Mouse (Mus musculus) right cerebral cortex, postnatal 36 days (tissue): ENCODE results near the gene Hspa1a.
"Not testable (repeated sequence)": the region's sequence is repeated elsewhere in the genome, so short reads cannot be mapped to it uniquely, and the experiment has no call there.

ENCODE experiments used
- DNase-seq, 2 experiments: peaks; one replicate each; pipeline ENCODE4 v3.0.0; 2022; ENCODE audit warnings: low spot score in 2 of 2, mixed read lengths in 1 of 2

Hspa1a gene

DNA sequence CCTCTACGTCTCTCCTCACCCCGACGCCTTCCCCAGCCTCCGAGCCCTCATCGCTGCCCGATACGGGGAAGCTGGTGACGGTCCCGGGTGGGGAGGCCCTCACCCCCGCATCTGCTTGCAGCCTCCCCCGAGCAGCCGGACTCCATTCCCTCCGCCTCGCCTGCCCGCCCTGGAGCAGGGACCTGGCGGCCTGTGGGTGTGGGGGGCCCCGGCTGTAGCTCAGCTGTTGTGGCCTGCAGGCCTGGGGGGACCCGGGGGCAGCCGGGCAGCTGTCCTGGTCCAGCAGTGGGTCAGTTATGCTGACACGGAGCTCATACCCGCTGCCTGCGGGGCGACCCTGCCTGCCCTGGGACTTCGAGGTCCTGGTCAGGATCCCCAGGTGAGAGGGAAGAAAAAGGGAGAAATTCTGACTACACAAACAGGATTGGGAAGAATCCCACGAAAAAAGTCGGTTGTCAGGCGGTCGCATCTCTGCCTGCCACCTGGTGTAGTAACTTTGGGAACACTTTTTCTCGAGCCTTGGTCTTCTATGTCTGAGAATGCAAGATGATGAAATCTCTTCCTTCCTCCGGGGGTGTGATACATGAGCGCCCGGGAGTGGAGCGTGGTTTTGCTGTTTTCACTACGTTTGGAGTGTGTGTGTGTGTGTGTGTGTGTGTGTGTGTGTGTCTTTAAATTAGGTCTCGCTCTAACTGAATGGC, 29.6 kb upstream of the Hspa1a start:
- DNase-seq = peak in 1 of 2 experiments; percentile 21

DNA sequence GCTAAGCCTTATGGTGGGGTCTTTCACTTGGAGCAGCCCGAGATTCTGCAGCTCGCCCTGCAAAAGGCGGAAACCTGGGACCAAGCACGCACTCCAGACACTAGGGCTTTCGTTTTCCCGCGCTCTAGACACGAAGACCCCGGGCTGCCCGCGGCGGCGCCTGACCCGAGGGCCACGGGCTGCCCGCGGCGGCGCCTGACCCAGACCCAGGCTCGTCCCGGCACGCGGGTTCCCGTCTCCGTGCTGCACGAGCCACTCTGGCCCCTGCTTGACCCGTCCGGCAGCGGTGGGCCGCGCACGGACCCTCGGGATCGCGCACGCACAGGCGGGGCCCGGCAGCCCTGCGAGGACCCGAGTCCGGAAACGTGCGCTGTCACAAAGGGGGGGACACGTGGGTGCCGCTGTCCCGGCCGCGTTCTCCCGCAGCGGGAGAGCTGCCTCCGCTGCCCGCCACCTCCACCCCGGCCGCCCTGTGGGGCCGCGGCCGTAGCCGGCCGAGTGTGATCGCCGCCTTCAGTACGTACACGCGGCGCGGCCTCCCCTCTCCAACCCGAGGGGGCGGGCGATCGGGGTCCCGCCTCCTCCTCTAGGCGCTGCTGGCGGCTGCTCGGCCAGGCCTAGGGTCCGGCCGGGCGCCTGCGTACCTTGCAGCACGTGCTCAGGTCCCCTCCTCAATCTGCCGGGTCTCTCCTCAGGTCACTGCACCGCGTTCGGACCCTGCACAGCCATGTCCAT, 28.9 kb upstream of the Hspa1a start, which contains the start of gene Vars:
Gene Vars, plus strand, starts transcription at position 271 of the 735 bp plus-strand sequence.
- DNase-seq = peak; percentile 61 to 73

DNA sequence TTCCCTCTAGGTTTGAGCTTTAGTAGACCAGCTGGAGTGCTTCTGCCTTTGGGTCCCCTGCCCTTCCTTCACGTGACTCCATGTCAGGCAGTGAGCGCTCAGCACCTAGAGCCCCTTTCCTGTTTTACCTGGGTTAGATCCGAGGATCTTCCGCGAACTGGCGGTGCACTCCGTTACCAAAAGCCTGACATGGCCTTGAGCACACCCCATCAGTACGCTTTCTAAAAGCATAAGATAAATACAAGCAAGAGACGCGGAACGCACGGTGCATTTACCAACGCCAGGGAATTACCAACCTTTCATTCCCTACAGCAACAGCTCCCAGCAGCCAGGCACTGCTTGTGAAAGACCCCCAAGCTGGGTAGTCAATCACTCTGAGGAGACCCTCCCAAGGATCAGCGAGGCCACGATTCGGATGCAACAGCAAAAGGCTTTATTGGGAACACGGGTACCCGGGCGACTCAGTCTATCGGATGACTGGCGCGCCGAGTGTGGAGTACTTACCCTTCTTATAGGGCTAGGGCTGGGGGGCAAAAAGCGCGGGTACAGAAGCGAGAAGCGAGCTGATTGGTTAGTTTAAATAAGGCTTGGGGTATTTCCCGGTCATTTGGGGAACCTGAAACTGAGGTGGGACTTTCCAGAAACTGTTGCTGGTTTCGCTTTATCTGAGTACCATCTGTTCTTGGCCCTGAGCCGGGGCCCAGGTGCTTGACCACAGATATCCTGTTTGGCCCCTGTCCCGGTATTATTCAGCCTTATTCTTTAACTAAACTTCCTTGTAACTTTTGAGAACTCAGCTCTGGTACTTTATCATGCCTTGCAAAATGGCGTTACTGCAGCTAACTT, 28.1 kb upstream of the Hspa1a start:
- not testable (repeated sequence) for DNase-seq

DNA sequence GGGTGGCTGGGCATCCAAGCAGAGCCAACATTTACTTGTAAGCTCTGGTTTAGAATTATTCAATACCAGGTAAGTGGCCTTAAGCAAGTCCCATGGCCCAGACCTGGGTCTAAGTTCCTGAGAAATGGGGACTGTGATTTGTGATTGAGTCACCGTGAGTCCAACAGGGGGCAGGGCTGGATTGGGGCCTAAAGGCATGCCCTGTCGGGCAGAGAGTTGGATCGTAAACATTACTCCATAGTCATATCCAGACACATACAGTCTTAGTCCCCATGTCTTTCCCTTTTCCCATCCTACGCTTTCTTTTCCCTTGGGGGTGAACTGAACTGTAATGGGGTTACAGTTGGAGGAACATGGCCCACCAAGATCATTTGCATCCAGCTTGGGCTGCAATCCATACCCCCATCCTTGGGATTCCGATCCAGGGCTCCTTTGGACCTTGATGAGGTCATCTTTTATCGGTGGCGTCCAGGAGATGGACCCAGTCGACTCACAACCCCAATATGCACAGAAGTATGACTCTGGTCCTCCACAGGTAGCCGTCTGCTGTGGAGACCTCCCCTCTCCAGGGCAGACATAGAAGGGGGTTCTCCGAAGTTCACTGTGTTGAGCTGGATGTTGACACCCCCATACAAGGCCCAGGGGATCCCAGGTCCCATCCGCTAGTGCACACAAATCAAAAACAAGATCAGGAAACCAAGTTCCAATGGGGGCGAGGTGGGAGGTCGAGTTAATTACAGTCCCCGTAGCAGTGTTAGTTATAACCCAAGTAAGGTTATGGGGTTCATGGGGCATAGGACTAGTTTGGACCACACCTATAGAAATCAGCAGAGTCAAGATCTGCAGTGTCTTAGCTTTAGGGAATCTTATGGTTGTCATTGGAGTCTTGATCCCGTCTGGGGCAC, 26.8 kb upstream of the Hspa1a start:
- DNase-seq = no peak

- no peak for DNase-seq
These were observed 25.2 kb upstream of the Hspa1a start for GRCm38 (mm10) chr17:34997142-34997483.

DNA sequence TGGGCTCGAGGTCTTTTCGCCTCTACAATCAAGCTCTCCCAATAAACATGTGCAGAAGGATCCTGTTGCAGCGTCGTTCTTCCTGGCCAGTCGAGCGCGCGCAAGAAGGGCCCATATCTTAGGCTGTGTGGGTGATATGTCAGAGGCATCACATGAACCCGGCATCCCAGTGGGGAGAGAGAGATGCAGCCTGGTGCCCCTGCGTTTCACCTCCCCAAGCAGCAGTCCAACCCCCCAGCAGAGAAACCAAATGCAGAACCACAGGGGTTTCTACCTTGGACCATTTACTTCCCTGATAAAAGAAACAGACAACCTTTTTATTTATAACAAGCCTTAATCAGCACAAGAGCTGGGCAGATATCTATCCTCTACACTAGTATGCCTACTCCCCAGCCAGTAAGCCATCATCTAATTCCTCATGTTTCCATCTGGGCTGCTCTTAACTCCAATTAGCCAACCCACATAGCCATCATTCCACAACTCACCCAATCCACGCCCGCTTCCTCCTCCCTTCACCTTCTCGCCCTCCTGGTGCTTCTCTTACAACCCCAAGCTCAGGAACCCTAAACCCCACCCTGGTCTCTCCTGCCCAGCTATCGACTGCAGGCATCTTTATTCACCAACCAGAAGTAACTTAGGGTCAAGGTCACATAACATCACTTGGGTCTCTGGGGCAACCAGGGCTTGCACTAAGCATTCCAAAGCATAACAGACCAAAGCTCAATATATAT, 24.6 kb upstream of the Hspa1a start:
- DNase-seq = no peak

DNA sequence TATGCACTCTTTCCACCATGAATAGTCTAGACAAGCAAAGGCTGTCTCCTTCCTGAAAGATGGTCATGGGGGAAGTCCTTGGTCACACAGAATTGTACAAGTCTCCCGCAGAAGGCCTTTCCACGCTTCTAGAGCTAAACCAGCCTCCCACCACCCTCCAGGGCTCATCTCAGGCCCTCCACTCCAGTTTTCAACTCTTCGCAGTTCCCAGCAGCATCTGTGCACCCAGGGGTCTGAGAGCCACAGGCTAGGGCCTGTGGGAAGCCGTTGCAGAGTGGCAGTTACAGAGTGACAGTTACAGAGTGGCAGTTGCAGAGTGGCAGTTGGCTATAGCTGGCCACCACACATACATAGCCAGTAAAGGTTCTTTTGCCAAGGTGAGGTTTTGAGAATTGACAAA, 24.0 kb upstream of the Hspa1a start:
- not testable (repeated sequence) for DNase-seq

DNA sequence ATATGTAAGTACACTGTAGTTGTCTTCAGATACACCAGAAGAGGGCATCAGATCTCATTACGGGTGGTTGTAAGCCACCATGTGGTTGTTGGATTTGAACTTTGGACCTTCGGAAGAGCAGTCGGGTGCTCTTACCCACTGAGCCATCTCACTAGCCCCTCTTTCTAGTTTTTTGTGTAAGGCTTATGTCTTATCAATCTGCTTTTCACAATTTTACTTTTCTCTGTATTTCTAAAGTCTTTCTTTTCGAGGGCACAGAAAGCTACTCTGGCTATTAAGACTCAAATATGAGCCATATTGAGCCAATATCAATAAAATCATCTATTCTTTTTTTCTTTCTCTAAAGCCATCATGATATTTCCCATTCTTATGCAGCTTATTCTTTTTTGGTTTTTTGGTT, 23.2 kb upstream of the Hspa1a start:
- DNase-seq = not testable (repeated sequence)

DNA sequence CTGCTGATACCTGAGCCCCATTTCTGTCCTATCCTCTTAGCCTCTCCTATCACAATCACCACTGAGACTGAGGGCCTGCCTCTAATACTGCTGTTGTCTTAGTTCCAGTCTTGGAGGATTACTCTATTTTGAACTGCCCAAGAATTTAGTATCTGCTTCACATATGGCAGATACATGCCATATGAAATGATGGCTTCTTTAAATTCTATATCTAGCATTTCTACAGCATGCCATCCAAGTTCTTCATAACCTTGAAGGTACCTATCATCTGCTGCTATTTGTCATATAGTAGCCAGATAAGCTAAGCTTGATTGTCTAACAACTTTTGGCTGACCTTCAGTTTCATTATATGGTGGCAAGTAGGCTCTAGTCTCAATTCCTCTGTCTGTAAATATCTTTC, 22.8 kb upstream of the Hspa1a start:
- no peak for DNase-seq

- DNase-seq = no peak
These were observed 12.3 kb upstream of the Hspa1a start for GRCm38 (mm10) chr17:34984218-34984617.

DNA sequence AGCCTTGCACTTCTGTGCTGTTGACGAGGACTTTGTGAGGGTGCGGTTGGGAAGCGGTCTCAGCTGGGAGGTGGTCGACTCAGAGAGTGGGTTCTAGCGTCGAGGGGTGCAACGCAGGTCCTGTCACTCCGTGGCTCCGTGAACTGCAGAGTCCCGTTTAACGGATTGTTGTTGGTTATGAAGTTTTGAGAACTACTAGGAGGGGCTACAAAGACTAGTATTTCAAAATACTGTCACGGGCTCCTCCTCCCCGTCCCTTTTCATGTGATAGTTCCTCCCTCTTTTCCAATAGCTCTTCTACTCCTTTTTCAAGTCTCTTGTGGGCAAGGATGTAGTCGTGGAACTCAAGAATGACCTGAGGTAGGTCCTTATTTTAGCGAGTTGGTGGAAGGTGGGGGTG, 10.4 kb upstream of the Hspa1a start:
- DNase-seq = no peak

DNA sequence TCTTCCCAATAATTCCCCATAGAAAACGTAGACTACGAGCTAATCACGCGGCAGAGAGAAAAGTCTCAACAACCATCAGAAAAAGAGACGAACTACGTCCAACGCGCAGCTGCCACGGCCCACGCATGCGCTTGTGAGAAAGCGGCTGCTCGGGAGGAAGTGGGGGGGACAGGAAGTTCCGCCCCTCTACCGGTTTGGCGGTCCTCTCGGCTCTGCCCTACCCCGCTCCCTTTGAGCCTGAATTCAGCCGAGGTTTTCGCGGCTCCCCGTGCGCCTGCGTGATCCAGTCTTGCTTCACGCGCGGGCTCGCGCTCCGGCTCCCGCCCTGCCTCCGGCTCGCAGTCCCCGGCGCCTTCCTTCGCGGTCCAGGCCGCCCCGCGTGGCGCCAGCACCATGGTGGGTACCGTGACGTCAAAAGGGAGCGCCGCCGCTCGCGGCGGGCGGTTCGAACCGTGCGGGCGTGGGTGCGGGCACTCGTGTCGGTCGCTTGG, 9.8 kb upstream of the Hspa1a start, which contains the start of gene Lsm2:
Gene Lsm2, plus strand, starts transcription at position 173 of the 491 bp plus-strand sequence.
- peak; percentile 89 to 91 for DNase-seq

DNA sequence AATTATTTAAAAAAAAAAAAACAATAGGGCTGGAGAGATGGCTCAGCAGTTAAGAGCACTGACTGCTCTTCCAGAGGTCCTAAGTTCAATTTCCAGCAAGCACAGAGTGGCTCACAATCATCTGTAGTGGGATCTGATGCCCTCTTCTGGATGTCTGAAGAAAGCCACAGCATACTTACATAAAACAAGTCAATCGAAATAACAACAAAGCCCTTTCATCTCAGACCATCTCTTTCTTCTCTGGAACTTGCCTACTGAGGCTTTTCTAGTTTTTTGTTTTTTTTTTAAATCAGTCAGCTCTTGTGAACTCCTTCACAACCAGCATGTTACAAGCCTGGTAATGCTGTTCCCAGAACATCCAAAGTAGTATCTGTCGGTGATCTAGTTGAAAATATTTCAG, 8.7 kb upstream of the Hspa1a start:
- no peak for DNase-seq

GRCm38 (mm10) chr17:34979631-34980030, 7.7 kb upstream of the Hspa1a start:
- no peak for DNase-seq

DNA sequence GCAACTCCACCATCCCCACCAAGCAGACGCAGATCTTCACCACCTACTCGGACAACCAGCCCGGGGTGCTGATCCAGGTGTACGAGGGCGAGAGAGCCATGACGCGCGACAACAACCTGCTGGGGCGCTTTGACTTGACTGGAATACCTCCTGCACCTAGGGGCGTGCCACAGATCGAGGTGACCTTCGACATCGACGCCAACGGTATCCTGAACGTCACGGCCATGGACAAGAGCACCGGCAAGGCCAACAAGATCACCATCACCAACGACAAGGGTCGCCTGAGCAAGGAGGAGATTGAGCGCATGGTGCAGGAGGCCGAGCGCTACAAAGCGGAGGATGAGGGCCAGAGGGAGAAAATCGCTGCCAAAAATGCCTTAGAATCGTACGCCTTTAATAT, 6.3 kb upstream of the Hspa1a start:
- DNase-seq = no peak

GRCm38 (mm10) chr17:34977000-34977399, 5.0 kb upstream of the Hspa1a start:
- DNase-seq = no peak

GRCm38 (mm10) chr17:34975581-34976492, 3.9 kb upstream of the Hspa1a start:
- no peak for DNase-seq

- DNase-seq = not testable (repeated sequence)
These were observed 275 bp downstream of the Hspa1a start for GRCm38 (mm10) chr17:34971694-34972068.

- DNase-seq = not testable (repeated sequence)
These were observed 1.1 kb downstream of the Hspa1a start for GRCm38 (mm10) chr17:34970850-34971249.
